Mouse (Mus musculus) MEL (cell line): Measurements from ENCODE around the gene Snrnp70. TPM values are rescaled to one million over a fixed set of nuclear protein-coding genes. Genes with fewer than 3 reads are reported as not detected.

Experiments used
- DNase-seq: peaks from one replicate; pipeline ENCODE4 v3.0.0; 2011; ENCODE audit warnings: low read depth, low spot score
- H3K27ac ChIP-seq: 2 replicates; pipeline ENCODE4 v1.5.1; 2012; ENCODE audit warnings: low read depth, mild to moderate bottlenecking, control low read depth, low read length, moderate library complexity; ENCODE audit not compliant: control insufficient read depth
- H3K27me3 ChIP-seq, 2 experiments: fragments of 150-350 bp in 1 of 2; sonication (generic) in 1 of 2; 2 replicates each; pipeline ENCODE4 v1.6.1; 2012; ENCODE audit warnings: low read length in 2 of 2, mild to moderate bottlenecking in 2 of 2, improper control_type of control experiment in 1 of 2, moderate library complexity in 1 of 2; ENCODE audit not compliant: insufficient read depth in 2 of 2, control insufficient read depth in 1 of 2
- H3K36me3 ChIP-seq, 2 experiments: 2 replicates each; pipeline ENCODE4 v1.6.1; 2012 to 2014; ENCODE audit warnings: low read length in 2 of 2, improper control_type of control experiment in 1 of 2, inconsistent platforms in 1 of 2, mild to moderate bottlenecking in 1 of 2; ENCODE audit not compliant: insufficient read depth in 2 of 2, control insufficient read depth in 1 of 2
- H3K4me1 ChIP-seq, 2 experiments: fragments of 150-350 bp in 1 of 2; sonication (generic) in 1 of 2; 2 replicates each; pipeline ENCODE4 v1.6.1; 2012; ENCODE audit warnings: low read length in 2 of 2, improper control_type of control experiment in 1 of 2, mild to moderate bottlenecking in 1 of 2; ENCODE audit not compliant: insufficient read depth in 2 of 2, control insufficient read depth in 1 of 2
- H3K4me3 ChIP-seq, 2 experiments: fragments of 150-350 bp in 1 of 2; sonication (generic) in 1 of 2; 2 replicates each; pipeline ENCODE4 v1.5.1; 2012; ENCODE audit warnings: low read depth in 2 of 2, low read length in 2 of 2, mild to moderate bottlenecking in 2 of 2, moderate library complexity in 2 of 2, control low read depth in 1 of 2, improper control_type of control experiment in 1 of 2; ENCODE audit not compliant: control insufficient read depth in 1 of 2, insufficient read depth in 1 of 2
- H3K79me2 ChIP-seq: 2 replicates; pipeline ENCODE4 v1.6.1; 2012; ENCODE audit warnings: mild to moderate bottlenecking, low read length, moderate library complexity; ENCODE audit not compliant: control insufficient read depth, poor library complexity, insufficient read depth
- H3K9ac ChIP-seq: 2 replicates; pipeline ENCODE4 v1.6.1; 2012; ENCODE audit warnings: low read depth, mild to moderate bottlenecking, control low read depth, low read length, moderate library complexity; ENCODE audit not compliant: control insufficient read depth, poor library complexity, severe bottlenecking
- H3K9me3 ChIP-seq: fragments of 150-350 bp; sonication (generic); replicated peaks from 2 replicates; pipeline ENCODE4 v1.6.1; 2012; ENCODE audit warnings: mild to moderate bottlenecking, low read length, improper control_type of control experiment, moderate library complexity; ENCODE audit not compliant: insufficient read depth
- CHD2 ChIP-seq: IDR thresholded peaks from 2 replicates; pipeline ENCODE4 v1.6.1; 2011; ENCODE audit warnings: low read length, improper control_type of control experiment
- CTCF ChIP-seq, 3 experiments: IDR thresholded peaks in 2 of 3; conservative IDR thresholded peaks in 1 of 3; 2 replicates each; pipeline ENCODE4 v1.5.1; 2011 to 2012; ENCODE audit warnings: low read length in 3 of 3, low read depth in 2 of 3, mild to moderate bottlenecking in 2 of 3, improper control_type of control experiment in 1 of 3, inconsistent platforms in 1 of 3, mixed read lengths in 1 of 3, moderate library complexity in 1 of 3; ENCODE audit not compliant: control insufficient read depth in 1 of 3, insufficient read depth in 1 of 3, poor library complexity in 1 of 3, severe bottlenecking in 1 of 3
- ETS1 ChIP-seq: IDR thresholded peaks from 2 replicates; pipeline ENCODE4 v1.6.1; 2012; ENCODE audit warnings: low read depth, mild to moderate bottlenecking, inconsistent platforms, low read length, improper control_type of control experiment, moderate library complexity
- GATA1 ChIP-seq: IDR thresholded peaks from 2 replicates; pipeline ENCODE4 v1.6.1; 2011; ENCODE audit warnings: low read depth, low read length, improper control_type of control experiment
- HCFC1 ChIP-seq: IDR thresholded peaks from 2 replicates; pipeline ENCODE4 v1.6.1; 2012; ENCODE audit warnings: low read depth, mild to moderate bottlenecking, inconsistent platforms, low read length, improper control_type of control experiment, moderate library complexity
- JUND ChIP-seq: IDR thresholded peaks from 2 replicates; pipeline ENCODE4 v1.6.1; 2011; ENCODE audit warnings: low read depth, mild to moderate bottlenecking, improper control_type of control experiment, low read length
- KAT2A ChIP-seq: conservative IDR thresholded peaks from 2 replicates; pipeline ENCODE4 v1.6.1; 2012; ENCODE audit warnings: low read depth, low read length, improper control_type of control experiment, inconsistent platforms
- MAFK ChIP-seq: IDR thresholded peaks from 2 replicates; pipeline ENCODE4 v1.6.1; 2011; ENCODE audit warnings: low read depth, mild to moderate bottlenecking, low read length, improper control_type of control experiment, borderline replicate concordance
- MAZ ChIP-seq: IDR thresholded peaks from 2 replicates; pipeline ENCODE4 v1.6.1; 2012; ENCODE audit warnings: low read depth, mild to moderate bottlenecking, inconsistent platforms, low read length, improper control_type of control experiment
- MEF2A ChIP-seq: IDR thresholded peaks from 2 replicates; pipeline ENCODE4 v1.6.1; 2014; ENCODE audit warnings: low read depth, mild to moderate bottlenecking, inconsistent platforms, low read length, improper control_type of control experiment; ENCODE audit not compliant: poor library complexity, insufficient replicate concordance, severe bottlenecking; ENCODE audit errors: extremely low read depth
- MXI1 ChIP-seq: IDR thresholded peaks from 2 replicates; pipeline ENCODE4 v1.6.1; 2011; ENCODE audit warnings: mild to moderate bottlenecking, low read depth, low read length, improper control_type of control experiment
- MYB ChIP-seq: IDR thresholded peaks from 2 replicates; pipeline ENCODE4 v1.6.1; 2011; ENCODE audit warnings: mild to moderate bottlenecking, low read depth, low read length, improper control_type of control experiment
- MYC ChIP-seq: IDR thresholded peaks from 2 replicates; pipeline ENCODE4 v1.6.1; 2011; ENCODE audit warnings: low read depth, mild to moderate bottlenecking, low read length, improper control_type of control experiment, moderate library complexity
- NELFE ChIP-seq: IDR thresholded peaks from 2 replicates; pipeline ENCODE4 v1.6.1; 2011; ENCODE audit warnings: low read depth, low read length, improper control_type of control experiment
- NRF1 ChIP-seq: IDR thresholded peaks from 2 replicates; pipeline ENCODE4 v1.6.1; 2014; ENCODE audit warnings: low read depth, mild to moderate bottlenecking, inconsistent platforms, low read length, improper control_type of control experiment, moderate library complexity; ENCODE audit not compliant: poor library complexity, insufficient read depth, severe bottlenecking
- POLR2A ChIP-seq, 2 experiments: IDR thresholded peaks; 2 replicates each; pipeline ENCODE4 v1.6.1; 2011 to 2012; ENCODE audit warnings: low read length in 2 of 2, mild to moderate bottlenecking in 2 of 2, control low read depth in 1 of 2, improper control_type of control experiment in 1 of 2, low read depth in 1 of 2, moderate library complexity in 1 of 2; ENCODE audit not compliant: control insufficient read depth in 1 of 2, insufficient read depth in 1 of 2, poor library complexity in 1 of 2
- POLR2AphosphoS2 ChIP-seq: IDR thresholded peaks from 2 replicates; pipeline ENCODE4 v1.6.1; 2011; ENCODE audit warnings: low read length, improper control_type of control experiment
- POLR2AphosphoS5 ChIP-seq: IDR thresholded peaks from 2 replicates; pipeline ENCODE4 v1.6.1; 2012; ENCODE audit warnings: low read depth, borderline replicate concordance, mild to moderate bottlenecking, inconsistent platforms, low read length, moderate library complexity, mixed read lengths
- RAD21 ChIP-seq: IDR thresholded peaks from 2 replicates; pipeline ENCODE4 v1.6.1; 2011; ENCODE audit warnings: mild to moderate bottlenecking, low read depth, low read length, improper control_type of control experiment
- SIN3A ChIP-seq: IDR thresholded peaks from 2 replicates; pipeline ENCODE4 v1.6.1; 2012; ENCODE audit warnings: low read length, improper control_type of control experiment, inconsistent platforms
- SMC3 ChIP-seq: IDR thresholded peaks from 2 replicates; pipeline ENCODE4 v1.6.1; 2011; ENCODE audit warnings: low read depth, low read length, improper control_type of control experiment
- TCF12 ChIP-seq: IDR thresholded peaks from 2 replicates; pipeline ENCODE4 v1.6.1; 2014; ENCODE audit warnings: low read depth, mild to moderate bottlenecking, inconsistent platforms, low read length, improper control_type of control experiment, moderate library complexity
- USF1 ChIP-seq: IDR thresholded peaks from 2 replicates; pipeline ENCODE4 v1.6.1; 2014; ENCODE audit warnings: low read depth, mild to moderate bottlenecking, inconsistent platforms, low read length, improper control_type of control experiment, moderate library complexity
- USF2 ChIP-seq, 2 experiments: IDR thresholded peaks; 2 replicates each; pipeline ENCODE4 v1.6.1; 2011 to 2012; ENCODE audit warnings: improper control_type of control experiment in 2 of 2, low read length in 2 of 2, borderline replicate concordance in 1 of 2, inconsistent platforms in 1 of 2, low read depth in 1 of 2, mild to moderate bottlenecking in 1 of 2; ENCODE audit not compliant: insufficient read depth in 1 of 2
- ZC3H11A ChIP-seq: IDR thresholded peaks from 2 replicates; pipeline ENCODE4 v1.6.1; 2012; ENCODE audit warnings: low read depth, mild to moderate bottlenecking, inconsistent platforms, low read length, improper control_type of control experiment
- ZMIZ1 ChIP-seq: IDR thresholded peaks from 2 replicates; pipeline ENCODE4 v1.6.1; 2012; ENCODE audit warnings: low read depth, mild to moderate bottlenecking, inconsistent platforms, low read length, improper control_type of control experiment, moderate library complexity
- polyA plus RNA-seq, 2 experiments: library from polyadenylated mRNA; stranded (reverse) in 1 of 2; unstranded in 1 of 2; fragments of >175 nt in 1 of 2; fragments of >200 nt in 1 of 2; gene quantifications; 2 replicates each; pipeline versions ENCODE4 v1.2.1 to v1.2.4; 2012; ENCODE audit warnings: low replicate concordance in 2 of 2, low read depth in 1 of 2; ENCODE audit not compliant: insufficient read length in 2 of 2, insufficient read depth in 1 of 2, missing spikeins in 1 of 2
- total RNA-seq: library from RNA; depleted of rRNA; stranded (reverse); fragments of 300-350 nt; gene quantifications from 2 replicates; pipeline ENCODE4 v1.2.3, GENCODE M21; 2012

The Snrnp70 gene
- total and polyA plus RNA-seq, 3 experiments, result 272 to 1,478 (median 588) TPM

DNA sequence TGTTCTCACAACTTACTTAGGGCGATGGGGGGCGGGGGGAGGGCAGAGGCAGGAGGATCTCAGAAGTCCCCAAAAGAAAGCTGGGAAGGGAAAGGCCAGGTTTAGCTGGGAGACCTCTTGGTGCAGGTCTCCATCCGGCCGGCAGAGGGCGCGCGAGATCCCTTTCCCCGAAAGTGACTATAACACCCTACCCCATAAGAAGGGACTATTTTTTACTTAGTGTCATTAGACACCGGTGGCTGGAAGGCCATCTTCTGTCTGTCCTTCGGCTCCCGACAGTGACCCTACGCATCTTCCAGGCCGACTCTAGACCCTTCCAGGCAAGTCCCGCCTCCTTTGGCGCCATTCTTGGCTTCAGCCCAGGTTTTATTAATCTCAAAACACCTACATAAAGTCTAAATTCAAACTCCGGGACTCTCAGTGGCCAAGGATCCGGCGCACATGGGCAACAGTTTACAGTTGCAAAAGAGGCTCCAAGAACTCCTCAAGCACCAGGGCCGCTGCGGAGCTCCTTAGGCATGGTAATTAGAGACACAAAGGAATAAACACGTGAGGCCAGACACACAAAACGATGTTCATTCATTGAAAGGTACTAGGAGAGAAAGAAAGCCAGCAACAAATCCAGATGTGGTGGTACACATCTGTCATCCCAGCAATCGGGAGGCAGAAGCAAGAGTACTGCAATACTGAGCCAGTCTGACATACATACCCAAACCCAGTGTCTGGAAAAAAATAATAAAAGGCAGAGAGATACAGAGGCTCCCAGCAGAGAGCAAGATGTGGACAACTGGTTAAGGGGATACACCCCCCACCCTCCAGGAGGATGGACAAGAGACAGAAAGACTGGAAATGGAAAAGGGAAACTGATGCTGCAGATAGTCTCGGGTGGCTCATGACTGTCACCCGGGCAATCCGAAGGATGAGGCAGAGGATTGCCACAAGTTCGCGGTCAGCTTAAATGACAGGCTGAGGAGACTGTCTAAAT is 9.8 kb upstream of the Snrnp70 start, which contains the start of gene Kcna7:
Kcna7 (plus strand) TSS at position 563 of the 985 bp plus-strand sequence.
- Histone ChIP-seq H3K4me3 (peak within 1 kb of the TSS; percentile 46 to 48), H3K9me3 (no peaks in the 10 kb centered on the region)
- TF ChIP-seq MAZ (peak; percentile 44; the same call in 1 of the 2 replicates), POLR2AphosphoS5 (no peak), ZMIZ1 (0 out of 2 replicates have a peak, but pooled peaks have one; percentile 36), MYC (0 out of 2 replicates have a peak, but pooled peaks have one; percentile 26), CTCF (IDR thresholded peaks at IDR 0.05 in 2 of 3, conservative IDR thresholded peaks at IDR 0.05 in 1 of 3; ENCODE audit: control insufficient read depth in 1 of 3, insufficient read depth in 1 of 3, low read depth in 2 of 3, low read length in 3 of 3, poor library complexity in 1 of 3, severe bottlenecking in 1 of 3) (peak; percentile 89 to 95 (median 91)), NELFE (peak; percentile 45; the same call in 1 of the 2 replicates), MAFK (no peak), SIN3A (peak; percentile 36; the same call in 1 of the 2 replicates), POLR2A (IDR thresholded peaks at IDR 0.05; ENCODE audit: control insufficient read depth in 1 of 2, insufficient read depth in 1 of 2, low read depth in 1 of 2, low read length in 2 of 2, poor library complexity in 1 of 2) (peak in 1 of 2 experiments; percentile 50; a peak in 1 of 4 replicates), ETS1 (no peak), USF1 (no peak), SMC3 (peak; percentile 80), JUND (no peak), ZC3H11A (peak; percentile 38), USF2 (IDR thresholded peaks at IDR 0.05; ENCODE audit: borderline replicate concordance in 1 of 2, insufficient read depth in 1 of 2, low read depth in 1 of 2, low read length in 2 of 2) (no peak), CHD2 (no peak), MYB (no peak), GATA1 (no peak), POLR2AphosphoS2 (no peak), NRF1 (0 out of 2 replicates have a peak, but pooled peaks have one; percentile 10), RAD21 (peak; percentile 54), TCF12 (no peak), KAT2A (no peak), MXI1 (0 out of 2 replicates have a peak, but pooled peaks have one; percentile 33), MEF2A (no peak), HCFC1 (0 out of 2 replicates have a peak, but pooled peaks have one; percentile 50)

More for the DNA sequence above, 9.8 kb upstream of the Snrnp70 start, which contains the start of gene Kcna7:
- Histone ChIP-seq H3K27ac (peak within 1 kb of the TSS; percentile 12; the same call in 1 of the 2 replicates), H3K27me3 (no peaks in the 10 kb centered on the region; a peak in 1 of 4 replicates), H3K4me1 (peaks cover 0 to 3% of the 10 kb centered on the region in 2 experiments; a peak in 1 of 4 replicates), H3K9ac (peak within 1 kb of the TSS; percentile 57), H3K36me3 (no peaks in the 10 kb centered on the region), H3K79me2 (no peaks in the 10 kb centered on the region)
- peak; percentile 75 for DNase-seq
